Mouse (Mus musculus) cerebellum, adult 2 months (tissue): ENCODE results near the gene Odaph.

Experiments used
- CTCF ChIP-seq: fragments of 200-500 bp; IDR thresholded peaks from 2 replicates; pipeline ENCODE4 v1.5.1; 2011; ENCODE audit warnings: low read depth, mild to moderate bottlenecking, control low read depth, low read length, moderate library complexity, borderline replicate concordance; ENCODE audit not compliant: insufficient read depth
- POLR2A ChIP-seq: fragments of 200-500 bp; IDR thresholded peaks from 2 replicates; pipeline ENCODE4 v1.6.1; 2011; ENCODE audit warnings: low read length, control low read depth, borderline replicate concordance; ENCODE audit not compliant: insufficient read depth

DNA sequence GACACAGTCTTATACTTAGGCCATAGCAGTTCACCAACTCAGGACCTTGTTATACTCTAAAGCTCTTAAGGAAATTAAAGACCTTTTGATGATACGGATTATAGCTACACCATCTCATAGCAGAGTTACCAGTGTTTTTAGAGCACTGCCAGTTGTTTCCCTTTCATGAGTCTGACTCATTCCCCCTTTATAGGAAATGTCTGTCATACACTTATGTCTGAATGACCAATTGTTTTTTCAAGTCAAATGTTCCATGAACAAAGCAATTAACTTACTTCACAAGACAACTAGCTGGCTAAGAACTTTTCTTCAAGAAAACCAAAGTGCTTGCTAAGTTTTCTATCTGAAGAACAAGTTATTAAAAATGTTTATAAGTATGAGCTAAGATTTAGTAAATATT, 27.3 kb upstream of the Odaph start:
- TF ChIP-seq POLR2A (no peak), CTCF (no peak)
